Mouse (Mus musculus): Measurements from ENCODE around the gene 1700069L16Rik.
A peak's percentile ranks its signal among the peaks of the same experiment; 100 is the strongest.

GRCm38 (mm10) chr5:113773664-113774063, 49.1 kb upstream of the 1700069L16Rik start:
- no peak for TF ChIP-seq POLR2A (IDR thresholded peaks at IDR 0.05; ENCODE audit: insufficient read depth, low read depth, low read length)
- peak; percentile 92 for TF ChIP-seq CTCF (IDR thresholded peaks at IDR 0.05; ENCODE audit: insufficient read depth, low read depth, low read length)

Data from olfactory bulb, adult 2 months (tissue).